Mouse (Mus musculus) ovary, postnatal 10 days (tissue): ENCODE results near the gene 4922502D21Rik.
"Not testable (repeated sequence)": the region's sequence is repeated elsewhere in the genome, so short reads cannot be mapped to it uniquely, and the experiment has no call there.

Source experiments
- DNase-seq: peaks from one replicate; pipeline ENCODE4 v3.0.0; 2022; ENCODE audit warnings: low spot score

Gene 4922502D21Rik

DNA sequence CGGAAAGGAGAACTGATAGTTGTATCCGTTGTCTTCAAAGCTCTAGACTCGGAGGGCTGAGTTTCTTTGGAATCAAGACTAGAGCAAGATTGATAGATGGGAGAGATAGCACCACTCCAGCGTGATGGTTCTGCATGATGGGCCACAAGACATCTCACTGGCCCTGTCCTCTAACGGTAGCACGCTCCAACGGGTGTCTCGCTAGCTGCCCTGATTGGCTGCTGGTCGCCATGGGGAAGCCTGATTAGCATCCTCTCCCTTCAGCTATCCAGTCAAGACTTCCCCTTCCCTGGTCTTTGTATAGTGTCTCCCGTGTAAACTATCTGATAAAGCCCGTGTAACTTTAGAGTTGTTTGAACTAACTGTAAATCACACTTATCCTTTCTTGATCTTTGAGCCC, at the start of gene 4922502D21Rik:
4922502D21Rik (minus strand) TSS at position 187 of the 400 bp plus-strand sequence.
- DNase-seq: no peak

DNA sequence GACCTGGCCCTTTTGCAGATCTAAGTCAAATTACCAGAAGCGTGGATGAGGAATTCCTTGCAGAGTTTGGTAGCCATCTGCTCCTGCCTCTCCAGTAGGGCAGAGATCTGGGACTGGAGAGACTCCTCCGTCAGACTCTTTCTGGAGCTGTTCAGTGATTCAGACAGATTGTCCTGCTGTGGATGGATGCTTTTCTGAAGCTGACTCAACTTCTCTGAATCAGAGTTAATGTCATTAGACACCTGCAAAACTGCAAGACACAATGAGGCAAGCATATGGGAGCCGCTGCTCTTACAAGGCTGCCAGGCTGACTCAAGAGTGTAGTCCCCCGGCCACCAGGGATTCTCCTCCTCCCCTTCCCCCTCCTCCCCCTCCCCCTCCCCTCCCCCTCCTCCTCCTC, 48.9 kb upstream of the 4922502D21Rik start:
- DNase-seq: no peak

DNA sequence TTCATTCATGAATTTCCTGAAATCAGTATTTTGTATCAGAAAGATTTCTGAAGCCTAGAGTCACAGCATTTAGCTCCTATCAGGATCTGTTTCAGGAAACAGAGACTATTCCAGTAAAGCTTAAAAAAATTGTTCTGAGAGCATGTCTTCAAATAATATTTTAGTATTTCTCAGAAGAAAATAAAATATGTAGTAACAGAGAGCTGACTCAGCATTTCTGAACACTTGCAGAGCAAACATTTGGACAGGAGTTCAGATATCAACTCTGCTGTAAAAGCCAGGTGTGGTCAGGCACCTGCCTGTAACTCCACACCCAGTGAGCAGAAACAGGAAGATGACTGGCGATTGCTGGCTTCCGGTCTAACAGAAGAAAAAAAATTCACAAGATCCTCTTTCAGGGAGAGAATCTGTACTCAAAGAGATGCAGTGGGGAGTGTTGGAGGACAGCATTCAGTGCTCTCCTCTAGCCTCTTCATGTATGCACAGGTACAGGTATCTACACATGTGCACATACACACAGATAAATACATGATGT, 43.4 kb upstream of the 4922502D21Rik start:
- no peak for DNase-seq

DNA sequence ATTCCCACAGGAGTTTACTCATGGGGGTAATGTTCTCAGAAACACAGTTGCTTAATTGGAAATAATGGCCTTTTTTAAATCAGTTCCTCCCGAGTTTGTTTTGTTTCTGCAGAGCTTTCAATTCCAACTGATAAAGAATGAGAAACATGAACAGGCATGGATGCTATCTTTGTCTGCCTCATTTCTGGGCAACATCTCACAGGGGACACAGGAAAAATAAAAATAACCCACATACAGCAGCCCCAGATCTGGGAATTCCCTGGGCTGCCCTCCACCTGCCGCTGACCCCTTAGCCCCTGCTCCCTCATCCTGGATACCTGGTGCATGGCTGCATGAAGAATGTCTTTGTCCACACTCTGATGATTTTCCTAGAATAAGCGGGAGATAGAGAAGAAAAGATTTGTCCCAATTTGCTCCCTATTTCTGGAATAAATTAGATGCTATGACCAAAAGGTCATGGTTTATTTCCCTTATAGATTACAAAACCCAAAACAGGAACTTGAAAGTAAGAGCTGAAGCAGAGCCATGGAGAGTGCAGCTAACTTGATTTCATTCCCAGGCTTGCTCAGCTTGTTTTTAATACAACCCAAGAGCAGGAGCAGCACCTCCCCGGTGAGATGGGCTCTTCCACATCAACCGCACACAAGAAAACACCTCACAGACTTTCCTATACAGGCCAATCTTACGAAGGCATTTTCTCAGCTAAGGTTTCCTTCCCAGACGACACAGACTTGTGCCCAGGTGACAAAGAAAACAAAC, 38.0 kb upstream of the 4922502D21Rik start:
- no peak for DNase-seq

DNA sequence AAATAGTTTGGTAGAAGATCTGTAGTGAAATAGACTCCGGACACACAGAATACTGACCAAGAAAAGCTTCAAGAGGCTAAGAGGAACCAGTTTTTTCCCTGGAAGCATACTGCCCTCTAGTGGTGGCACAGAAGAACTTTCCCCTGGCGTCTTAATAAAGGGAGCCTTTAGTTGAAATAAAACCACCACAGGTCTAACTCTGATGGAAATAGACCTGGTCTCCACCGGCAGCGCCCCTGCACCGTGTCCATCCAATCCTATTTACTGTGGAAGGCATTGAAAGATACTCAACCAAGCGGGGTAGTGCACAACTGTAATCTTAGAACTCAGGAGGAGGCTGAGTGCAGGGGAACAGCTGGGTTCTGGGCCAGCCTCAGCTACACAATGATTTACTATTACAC, 34.4 kb upstream of the 4922502D21Rik start:
- no peak for DNase-seq

DNA sequence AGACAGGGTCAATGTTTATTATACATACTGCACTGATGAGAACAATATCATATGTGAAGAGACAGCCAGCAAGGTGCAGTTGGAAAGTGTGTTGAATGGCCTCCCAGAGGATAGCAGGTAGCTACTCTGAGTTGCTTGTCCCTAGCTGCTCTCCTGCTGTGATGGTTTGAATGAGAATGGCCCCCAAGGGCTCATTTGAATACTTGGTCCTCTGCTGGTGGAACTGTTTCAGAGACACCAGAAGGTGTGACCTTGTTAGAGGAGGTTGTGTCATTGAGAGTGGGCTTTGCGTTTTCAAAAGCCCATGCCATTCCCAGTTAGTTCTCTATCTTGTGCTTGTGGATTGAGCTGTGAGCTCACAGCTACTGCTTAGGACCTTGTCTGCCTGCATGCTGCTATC, 32.3 kb upstream of the 4922502D21Rik start:
- no peak for DNase-seq

DNA sequence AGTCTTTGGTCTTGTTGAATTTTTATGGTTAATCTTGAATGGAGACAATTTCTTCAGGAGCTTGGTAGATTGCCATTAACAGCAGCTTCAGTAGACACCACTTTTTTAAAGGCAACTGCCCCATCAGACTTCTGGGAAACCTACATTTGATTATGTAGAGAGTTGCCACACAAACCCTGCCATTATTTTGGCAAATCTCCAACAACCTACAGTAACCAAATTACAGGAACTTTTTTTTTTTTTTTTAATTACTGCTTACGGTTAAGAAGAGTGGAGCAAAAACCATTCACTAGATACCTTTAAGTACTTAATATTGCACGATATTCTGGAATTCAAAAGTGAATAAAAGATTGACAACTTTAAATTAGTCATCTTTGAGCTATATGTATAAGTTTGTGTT, 27.9 kb upstream of the 4922502D21Rik start:
- no peak for DNase-seq

DNA sequence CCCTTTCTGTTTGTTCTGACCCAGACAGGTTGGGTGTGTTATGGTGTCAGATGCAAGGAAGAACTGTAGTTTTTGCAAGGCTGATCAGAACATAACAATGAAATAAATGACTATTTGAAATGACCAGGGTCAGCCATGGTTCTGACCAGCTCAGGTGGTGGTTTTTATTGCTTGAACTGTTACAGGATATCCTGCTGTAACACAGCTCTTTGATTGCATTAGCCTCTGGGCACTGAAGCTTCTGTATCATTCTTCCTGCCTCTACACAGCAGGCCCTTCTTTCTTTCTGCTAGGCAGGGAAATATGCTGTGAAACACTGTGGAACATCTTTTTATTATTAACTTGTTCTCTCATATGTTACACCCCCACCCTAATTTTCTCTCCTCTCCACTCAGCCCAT, 24.8 kb upstream of the 4922502D21Rik start:
- DNase-seq: no peak

DNA sequence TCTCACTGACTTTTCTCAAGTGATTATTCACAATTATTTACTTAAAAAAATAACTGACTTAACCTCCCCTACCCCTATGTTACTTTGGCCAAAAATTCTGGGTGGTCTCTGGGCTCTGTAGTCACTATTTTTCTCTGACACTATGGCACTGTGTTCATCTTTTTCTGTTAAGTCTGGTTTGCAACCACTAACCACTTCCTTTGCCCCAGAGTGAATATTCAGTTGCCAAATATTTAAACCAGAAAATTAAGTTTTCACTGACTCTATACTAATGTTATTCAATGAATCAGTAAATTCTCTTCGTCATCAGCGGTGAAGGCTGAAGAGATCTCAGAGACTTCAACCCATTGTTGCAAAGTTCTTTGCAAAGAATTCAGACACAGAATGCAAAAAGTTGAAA, 24.2 kb upstream of the 4922502D21Rik start:
- no peak for DNase-seq

DNA sequence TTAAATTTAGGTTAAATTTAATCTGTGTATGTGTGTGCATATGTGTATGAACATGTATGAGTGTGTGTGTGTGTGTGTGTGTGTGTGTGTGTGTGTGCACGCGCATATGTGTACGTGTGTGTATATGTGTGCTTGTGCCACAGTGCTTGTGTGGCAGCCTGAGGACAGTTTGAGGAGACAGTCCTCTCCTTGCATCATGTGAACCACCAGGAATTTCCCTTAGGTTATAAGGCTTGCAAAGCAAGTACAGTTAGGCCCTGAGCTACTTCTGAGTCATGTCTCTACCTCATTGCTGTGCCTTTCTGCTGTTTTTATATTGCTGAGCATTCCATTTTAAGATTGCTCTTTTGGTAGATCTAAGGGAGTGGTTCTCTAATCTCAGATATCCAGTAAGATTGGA, 19.5 kb upstream of the 4922502D21Rik start:
- no peak for DNase-seq

DNA sequence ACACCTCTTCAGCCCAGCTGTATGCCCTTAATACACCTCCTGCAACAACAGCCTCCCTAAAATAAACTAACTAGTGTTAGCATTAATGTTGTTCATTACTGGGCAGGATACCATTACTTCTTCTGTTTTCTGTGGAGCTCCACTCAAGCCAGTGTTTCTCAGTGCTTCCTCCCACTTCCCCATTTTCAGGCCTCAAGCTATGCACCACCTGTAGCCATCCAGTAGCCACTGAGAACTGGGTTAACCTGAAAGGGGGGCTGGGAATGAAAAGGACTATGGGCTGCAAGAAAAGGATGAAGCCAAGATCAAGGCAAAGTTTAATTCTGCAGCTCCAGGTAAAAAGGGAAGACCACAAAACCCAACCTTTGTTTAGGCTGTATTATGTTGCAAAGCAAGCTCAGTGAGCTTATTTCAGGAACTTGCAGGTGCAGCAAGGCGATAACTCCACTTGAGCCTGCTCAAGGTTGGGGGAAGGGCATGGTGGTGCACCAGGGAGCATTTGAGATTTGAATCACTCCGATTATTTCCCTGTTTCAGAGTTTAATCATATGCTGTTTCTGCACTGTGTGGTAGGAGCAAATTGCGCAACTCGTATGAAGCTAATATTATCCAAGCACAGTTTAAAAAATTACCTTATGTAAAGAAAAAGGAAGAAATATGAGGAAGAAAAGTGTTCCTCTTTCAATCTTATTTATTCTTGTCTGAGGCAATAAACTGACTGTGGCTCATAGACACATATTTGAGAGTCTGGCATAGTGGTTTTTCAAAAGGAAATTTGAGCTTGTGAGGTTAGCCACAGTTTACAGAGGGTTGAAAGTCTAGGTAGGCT, 18.1 kb upstream of the 4922502D21Rik start:
- no peak for DNase-seq

DNA sequence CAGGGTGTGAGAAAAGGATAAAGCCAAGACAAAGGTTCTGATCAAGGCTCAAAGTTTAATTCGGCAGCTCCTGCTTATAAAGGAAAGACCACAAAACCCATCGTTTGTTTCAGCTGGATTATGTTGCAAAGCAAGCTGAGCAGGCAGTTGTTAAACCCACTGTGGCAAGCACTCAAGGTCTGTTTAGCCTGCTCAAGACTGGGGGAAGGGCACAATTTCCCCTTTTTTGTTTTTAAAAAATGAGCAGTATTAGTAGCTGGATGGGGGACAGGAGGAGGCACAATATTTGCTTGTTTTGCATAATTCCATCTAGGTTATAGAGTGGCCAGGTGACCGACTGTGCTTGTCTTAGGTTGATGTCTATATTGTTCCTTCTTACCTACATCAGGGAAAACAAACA, 12.8 kb upstream of the 4922502D21Rik start:
- no peak for DNase-seq

DNA sequence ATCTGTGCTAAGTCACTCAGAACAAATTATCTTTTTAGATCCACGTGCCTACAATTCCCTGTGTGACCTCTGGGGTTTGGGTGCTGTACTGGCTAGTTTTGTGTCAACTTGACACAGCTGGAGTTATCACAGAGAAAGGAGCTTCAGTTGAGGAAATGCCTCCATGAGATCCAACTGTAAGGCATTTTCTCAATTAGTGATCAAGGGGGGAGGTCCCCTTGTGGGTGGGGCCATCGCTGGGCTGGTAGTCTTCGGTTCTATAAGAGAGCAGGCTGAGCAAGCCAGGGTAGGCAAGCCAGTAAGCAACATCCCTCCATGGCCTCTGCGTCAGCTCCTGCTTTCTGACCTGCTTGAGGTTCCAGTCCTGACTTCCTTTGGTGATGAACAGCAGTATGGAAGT, 10.8 kb upstream of the 4922502D21Rik start, which contains the start of gene Clec12a:
Clec12a (plus strand) TSS at position 301 of the 400 bp plus-strand sequence.
- DNase-seq: not testable (repeated sequence)

DNA sequence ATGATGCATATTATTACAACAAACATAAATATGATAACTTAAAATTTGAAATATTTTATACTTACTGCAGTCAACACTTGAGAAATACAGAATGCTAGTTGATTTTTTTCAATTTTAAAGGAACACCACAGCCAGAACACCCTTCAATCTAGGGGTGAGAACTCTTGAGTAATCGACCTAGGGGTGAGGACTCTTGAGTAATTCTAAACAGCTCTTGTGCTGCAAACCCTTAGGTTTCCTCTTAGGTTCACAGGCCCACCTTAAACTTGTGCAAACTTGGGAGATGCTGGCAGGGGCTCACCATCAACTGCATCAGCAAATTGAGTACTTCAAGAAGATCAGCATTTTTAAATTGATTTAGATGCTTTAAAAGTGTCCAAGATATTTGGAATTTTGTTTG, 6.2 kb upstream of the 4922502D21Rik start:
- no peak for DNase-seq

DNA sequence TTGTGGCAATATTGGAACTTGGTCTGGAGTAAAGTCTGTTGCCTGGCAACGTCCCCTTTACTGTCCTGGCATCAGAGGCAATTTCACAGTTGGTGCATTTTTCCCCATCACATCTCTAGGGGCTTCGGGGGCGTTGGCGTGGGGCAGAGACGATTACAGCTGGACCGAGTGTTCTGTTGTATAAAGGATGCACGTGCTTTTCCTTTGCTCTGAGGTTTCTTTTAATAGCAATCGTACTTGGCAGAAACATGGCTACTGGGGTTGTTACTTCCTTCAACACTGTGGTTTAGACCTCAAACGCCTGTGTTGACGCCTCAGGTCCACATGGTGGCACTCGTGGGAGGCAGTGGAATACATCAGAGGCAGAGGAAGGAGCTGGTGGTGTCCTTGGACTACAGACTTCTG, 2.1 kb upstream of the 4922502D21Rik start:
- no peak for DNase-seq

DNA sequence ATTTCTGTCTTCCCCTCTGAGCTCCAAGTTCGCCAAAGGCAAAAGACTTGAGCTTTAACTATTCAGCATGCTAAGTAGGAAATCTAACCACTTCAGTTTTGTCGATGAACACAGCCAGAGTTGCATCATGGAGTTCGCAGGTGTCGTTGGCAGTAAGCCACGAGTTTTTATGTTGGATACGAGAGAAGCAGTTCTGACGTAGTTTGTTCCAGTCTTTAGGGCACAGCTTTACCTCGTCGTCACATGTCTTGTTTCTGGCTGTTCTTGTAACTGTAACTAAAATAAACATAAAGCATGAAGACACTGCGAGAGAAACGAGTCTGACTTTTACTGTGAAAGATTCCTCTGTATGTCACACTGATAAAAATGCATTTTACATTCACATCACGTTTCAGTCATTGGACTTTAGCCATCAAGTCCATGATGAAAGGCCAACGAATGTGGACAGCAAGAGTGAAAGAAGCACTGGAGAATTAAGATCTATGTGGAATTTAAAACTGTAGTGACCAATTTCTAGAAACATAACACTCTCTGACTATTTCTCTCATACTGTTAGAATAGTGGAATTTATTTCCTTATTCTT, 4.9 kb downstream of the 4922502D21Rik start:
- DNase-seq: no peak

DNA sequence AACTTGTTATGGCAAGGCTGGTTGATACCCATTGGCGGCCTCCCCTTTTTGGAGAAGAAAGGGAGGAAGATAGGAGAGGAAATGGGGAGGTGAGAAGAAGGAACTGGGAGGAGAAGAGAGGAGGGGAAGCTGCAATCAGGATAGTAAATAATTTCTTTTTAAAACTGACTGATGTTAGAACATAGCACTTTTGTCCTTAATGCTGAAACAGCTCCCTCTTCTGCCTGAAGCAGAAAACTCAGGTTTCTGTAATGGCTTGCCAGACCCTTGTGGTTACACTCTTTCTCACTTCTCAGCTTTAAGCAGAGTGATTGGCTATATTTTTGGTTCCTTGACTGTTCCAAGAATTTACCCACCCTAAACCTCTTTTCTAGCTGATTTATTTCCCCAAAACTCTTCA, 5.6 kb downstream of the 4922502D21Rik start:
- DNase-seq: no peak

DNA sequence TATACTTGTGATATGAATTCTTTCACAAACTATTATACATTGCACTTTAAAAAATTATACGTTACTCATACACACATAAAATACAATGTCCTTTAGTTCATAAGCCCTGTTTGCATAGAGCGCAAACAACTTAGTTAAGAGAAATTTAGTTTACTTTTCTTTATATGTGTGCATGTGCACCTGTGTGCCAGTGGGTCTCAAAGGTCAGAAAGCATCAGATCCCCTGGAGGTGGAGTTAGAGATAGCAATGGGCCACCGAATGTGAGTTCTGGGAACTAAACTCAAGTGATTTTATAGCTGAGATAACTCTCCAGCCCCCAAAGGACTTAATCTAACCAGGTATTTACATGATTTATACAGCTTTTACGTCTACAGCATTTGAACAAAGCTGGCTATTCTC, 12.3 kb downstream of the 4922502D21Rik start:
- no peak for DNase-seq

DNA sequence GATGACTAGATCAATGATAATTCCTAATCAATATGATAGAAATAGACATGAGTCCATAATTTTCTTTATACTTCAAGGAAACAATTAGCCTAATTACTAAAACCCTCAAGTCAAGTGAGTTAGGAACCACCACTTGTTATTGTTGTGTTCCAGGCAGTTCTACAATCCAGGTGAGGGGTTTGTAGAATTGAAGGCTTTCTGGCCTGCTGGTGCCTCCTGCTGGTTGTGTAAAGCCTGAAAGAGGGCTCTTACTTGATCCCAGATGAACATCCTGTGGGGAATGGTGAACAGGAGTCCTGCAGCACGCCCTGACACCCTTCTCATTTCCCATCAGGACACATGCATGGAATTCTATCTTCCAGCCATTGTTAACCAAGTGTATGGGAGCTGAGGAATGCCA, 13.2 kb downstream of the 4922502D21Rik start:
- no peak for DNase-seq

DNA sequence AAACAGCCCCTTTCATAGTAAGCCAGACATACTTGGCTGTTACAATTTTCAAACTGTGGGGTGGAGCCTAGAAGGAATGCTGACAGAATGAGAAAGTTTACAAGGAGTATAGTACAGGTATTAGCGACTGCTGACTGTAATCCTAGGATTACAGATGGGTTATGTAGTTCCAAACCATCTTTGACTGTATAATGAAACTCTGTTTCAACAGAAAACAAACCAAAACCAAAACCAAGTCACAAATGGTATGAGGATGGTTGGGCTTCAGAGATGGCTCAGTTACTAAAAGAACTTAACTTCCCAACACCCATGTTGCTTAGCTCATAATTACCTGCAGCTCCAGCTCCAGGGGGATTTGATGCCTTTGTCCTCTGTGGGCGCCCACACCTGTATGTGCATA, 15.1 kb downstream of the 4922502D21Rik start:
- DNase-seq: no peak

DNA sequence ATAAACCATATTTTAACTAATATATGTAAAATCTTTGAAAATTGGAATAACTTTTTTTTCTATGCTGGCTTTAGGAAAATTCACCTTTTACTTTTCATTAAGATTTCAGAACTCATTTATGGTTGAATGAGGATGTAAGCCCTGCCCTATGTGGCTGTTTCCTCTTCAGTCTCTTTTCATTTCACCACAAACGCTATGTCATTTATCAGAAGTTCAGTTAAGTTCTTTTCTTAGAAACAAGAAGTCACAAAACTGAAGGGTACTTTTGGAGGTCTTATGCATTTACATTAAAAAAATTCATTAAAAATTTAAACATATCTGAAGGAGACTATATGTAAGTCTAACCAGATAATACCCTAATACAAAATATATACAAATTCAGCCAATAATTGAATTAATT, 15.9 kb downstream of the 4922502D21Rik start:
- DNase-seq: no peak

DNA sequence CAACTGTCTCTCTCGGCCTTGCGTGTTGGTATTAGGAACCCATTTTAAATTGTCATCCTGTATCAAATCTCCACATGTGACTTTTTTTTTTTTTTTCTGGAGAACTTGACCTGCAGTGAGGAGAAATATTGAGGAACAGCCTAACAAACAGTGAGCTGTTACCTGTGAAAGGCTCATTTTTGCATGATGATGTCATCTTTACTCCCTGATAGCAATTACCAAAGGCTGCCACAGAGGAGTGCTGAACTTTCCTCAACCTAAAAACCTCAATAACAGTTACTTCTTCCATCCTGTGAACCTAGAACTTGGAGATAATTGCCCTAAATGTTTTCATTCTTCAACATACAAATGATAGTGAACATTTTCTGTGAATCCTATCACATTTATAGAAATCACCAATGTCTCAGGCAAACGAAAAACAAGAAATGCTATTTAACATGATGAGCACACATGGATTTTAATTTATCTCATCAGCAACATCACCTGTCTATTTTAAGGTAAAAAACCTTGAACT, 16.9 kb downstream of the 4922502D21Rik start:
- DNase-seq: no peak
